Mouse (Mus musculus): ENCODE data around the gene Ctnnb1. TPM values are rescaled to one million over a fixed set of nuclear protein-coding genes. Genes with fewer than 3 reads are reported as not detected.

Ctnnb1 gene
- total RNA-seq, 2 experiments from 2014 or later, result 576 to 592 TPM

DNA sequence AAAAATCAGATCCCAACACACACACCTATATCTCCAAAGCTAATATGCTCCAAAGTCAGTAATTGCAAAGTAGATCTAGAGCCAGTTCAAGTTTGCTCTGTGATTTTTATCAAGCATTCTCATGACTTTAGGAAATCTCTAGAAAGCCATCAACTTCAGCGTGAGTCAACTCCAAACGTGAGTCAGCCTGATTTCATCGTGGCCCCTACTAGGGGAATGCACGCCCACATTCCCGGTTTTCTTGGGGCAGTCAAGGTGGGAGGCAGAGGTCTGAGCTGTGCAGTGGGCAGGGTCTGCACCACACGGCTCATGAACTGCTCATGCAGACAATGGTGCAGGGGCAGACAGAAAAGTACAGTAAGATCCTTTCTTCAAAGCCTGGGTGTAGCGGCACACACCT lies 76.9 kb downstream of the Ctnnb1 start:
- no peak for DNase-seq

Small RNAs within 50 kb of the gene (microRNA-seq; reads per million reads assigned to microRNA genes)
- 0 reads per million in 2 experiments for gene Mir7090
